Mouse (Mus musculus): ENCODE measurements around the gene Lrrc55.

DNA sequence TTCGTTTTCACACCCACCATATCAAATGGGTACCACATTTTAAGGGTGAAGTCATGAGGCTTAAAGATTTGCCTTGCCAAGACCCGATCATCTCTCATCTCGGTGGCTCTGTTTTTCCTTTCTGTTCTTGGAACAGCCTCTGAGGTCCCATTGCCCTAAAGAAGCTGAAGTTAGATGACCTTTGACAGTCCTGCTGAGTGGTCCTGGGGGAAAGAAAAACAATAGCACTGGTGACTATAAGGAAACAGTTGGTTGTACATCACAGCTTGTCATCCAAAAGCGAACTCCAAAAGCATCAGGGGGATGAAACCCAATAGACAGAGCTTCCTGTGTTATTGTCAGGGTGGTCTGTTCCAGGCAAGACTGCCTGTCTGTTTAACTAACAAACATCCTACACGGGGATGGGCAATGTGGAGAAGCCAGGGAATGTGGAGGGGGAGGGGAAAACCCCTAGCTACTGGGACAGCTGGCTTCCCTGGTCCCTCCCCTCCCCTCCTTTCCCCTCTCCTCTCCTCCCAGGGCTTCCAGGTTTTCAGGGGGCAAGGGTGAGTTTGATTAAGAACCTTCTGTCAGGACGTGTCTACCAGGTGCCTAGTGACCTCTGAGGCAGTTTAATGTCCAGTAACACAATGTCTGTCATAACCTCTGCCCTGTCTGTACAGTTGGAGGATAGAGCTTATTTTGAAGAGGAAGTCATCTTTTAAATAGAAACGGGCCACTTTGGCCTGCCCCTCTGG is 33.5 kb downstream of the Lrrc55 start:
- TF ChIP-seq GATA1 (IDR thresholded peaks at IDR 0.05; ENCODE audit: borderline replicate concordance, low read length): no peak
- no peak for TF ChIP-seq FLI1 (IDR thresholded peaks at IDR 0.05; ENCODE audit: low read length)
